Mouse (Mus musculus): ENCODE results near the gene Rgs9. TPM values are rescaled to one million over a fixed set of nuclear protein-coding genes. Genes with fewer than 3 reads are reported as not detected.
A peak's percentile ranks its signal among the peaks of the same experiment; 100 is the strongest.
"Not testable (repeated sequence)": the region's sequence is repeated elsewhere in the genome, so short reads cannot be mapped to it uniquely, and the experiment has no call there.

The Rgs9 gene
- total RNA-seq (2014; fragmentation: Nextera tagmentation) (0.24 TPM in 1 of 2 replicates, not detected in the other), total RNA-seq (2017) (not detected in 2 replicates)

DNA sequence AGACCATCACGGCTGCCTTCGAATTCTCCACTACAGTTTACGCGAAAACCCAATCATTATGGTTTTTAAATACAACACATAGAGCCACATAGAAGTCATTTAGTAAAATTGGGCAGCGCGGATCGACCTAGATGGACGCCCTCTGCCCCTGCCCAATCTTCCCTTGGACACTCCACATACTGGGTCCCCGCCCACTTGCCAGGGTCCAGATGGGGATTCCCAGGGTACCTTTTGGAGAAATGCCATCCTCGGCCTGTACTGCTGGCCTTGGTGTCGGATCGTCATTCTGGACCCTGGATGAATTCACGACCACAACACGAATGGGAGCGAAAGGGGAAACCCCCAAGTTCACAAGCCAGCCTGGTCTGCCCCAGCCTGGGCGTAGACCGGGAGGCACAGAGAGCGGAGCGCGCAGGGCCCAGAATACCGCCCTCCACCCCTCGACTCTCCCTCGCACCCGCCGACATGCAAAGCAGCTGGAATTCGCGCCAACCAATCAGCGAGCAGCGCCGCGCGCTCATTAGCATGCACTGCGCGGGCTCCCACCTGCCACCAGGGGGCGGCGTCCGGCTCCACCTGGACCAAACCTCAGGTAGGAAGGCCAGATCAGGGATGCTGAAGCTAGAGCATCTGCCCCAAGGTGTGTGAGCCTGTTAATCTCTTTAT is at the start of gene Rgs9:
Gene Rgs9, minus strand, starts transcription at position 420 of the 666 bp plus-strand sequence.
- peak; percentile 99 for ATAC-seq (replicated peaks; ENCODE audit: low FRiP score, low TSS enrichment, poor library complexity, severe bottlenecking)

GRCm38 (mm10) chr11:109347242-109347959 is 49.5 kb upstream of the Rgs9 start:
- peak; percentile 80 for ATAC-seq (replicated peaks; ENCODE audit: low FRiP score, low TSS enrichment, poor library complexity, severe bottlenecking)

DNA sequence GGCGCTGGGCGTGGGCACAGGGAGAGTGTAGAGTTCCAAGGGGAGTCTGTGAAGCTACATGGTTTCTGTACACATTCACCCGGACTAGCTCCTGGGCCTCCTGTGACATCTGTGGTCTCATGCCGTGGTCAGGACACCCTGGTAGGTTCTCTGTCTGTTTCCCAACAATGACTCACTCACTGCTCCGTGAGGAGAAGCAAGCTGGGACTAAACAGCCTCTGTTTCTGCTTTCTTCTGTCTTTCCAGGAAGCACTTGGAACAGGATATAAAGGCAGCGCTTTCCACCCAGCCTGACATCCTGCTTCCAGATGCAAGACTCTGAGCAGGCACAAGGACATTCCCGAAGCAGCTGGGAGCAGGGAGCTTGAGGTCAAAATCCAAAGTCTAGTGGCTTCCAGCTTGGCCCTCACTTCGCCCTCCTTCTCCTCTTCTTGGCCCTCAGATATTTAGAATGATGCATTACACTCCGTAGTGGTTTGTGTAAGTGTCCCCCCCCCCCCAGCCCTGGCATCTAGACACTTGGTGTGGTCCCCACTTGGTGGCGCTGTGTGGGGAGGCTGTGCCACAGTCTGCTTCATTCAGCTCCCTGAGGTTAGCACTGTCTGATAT is 46.2 kb upstream of the Rgs9 start:
- ATAC-seq (replicated peaks; ENCODE audit: low FRiP score, low TSS enrichment, poor library complexity, severe bottlenecking): no peak

DNA sequence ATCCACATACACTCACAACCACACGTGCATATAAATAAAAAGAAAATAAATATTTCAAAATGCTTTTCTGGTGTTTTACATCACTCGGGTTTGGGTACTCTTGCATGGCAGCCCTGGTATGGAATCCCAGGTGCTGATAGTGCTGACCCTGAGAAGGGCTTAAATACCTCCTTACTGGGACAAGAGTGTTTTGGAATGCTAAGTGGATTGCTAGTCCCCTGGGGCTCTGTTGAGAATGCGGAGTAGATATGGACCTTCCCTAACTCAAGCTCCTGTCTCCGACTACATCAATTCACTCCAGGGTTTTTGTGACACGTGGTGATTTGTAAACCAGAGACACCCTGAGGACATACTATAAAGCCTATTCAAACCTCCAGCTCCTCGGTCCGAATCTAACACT is 45.6 kb upstream of the Rgs9 start:
- no peak for ATAC-seq (replicated peaks; ENCODE audit: low FRiP score, low TSS enrichment, poor library complexity, severe bottlenecking)

DNA sequence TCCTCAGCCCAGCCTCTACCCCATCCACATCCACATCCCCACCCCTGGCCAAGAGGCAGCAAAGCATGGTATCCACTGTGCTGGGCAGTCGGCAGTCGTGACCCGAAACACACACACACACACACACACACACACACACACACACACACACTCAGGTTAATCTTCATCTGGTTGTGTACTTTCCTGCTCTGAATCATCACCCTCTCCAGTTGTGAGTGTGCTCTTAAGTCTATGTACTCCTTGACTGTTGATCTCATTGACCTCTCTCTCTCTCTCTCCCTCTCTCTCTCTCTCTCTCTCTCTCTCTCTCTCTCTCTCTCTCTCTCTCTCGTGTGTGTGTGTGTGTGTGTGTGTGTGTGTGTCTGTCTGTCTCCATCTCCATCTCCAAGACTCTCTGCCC is 44.7 kb upstream of the Rgs9 start:
- ATAC-seq (replicated peaks; ENCODE audit: low FRiP score, low TSS enrichment, poor library complexity, severe bottlenecking): not testable (repeated sequence)

GRCm38 (mm10) chr11:109340541-109340940 is 42.6 kb upstream of the Rgs9 start:
- ATAC-seq (replicated peaks; ENCODE audit: low FRiP score, low TSS enrichment, poor library complexity, severe bottlenecking): no peak

DNA sequence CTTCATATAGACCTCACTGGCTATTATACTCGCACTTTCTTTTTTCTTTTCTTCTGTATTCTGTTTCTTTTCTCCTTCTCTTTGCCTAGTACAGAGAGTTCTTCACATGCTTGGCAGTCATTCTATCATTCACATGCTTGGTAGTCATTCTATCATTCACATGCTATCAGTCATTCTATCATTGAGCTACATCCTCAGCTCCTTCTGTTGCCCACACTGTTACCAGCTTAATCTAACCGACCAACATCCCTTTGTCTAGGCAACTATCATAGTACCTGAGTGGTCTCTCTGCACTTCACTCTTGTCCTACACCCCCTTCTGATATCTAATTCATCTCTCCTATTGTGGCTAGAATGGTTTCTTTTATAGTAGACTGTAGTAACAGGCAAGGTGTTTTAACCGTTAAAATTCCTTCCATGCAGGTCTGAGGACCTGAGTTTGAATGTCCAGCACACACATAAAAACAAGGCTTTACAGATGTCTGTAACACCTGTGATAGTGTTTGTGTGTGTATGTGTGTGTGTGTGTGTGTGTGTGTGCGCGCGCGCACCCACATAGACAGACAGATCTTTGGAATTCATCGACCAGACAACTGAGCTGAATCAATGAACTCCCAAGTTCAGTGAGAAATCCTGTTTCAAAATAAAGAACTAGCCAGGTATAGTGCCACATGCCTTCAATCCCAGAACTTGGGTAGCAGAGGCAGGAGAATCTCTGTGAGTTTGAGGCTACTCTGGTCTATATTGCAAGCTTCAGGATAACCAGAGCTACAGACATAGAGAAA is 41.4 kb upstream of the Rgs9 start:
- no peak for ATAC-seq (replicated peaks; ENCODE audit: low FRiP score, low TSS enrichment, poor library complexity, severe bottlenecking)

- no peak for ATAC-seq (replicated peaks; ENCODE audit: low FRiP score, low TSS enrichment, poor library complexity, severe bottlenecking)
These were observed 38.0 kb upstream of the Rgs9 start for GRCm38 (mm10) chr11:109335890-109336289.

- no peak for ATAC-seq (replicated peaks; ENCODE audit: low FRiP score, low TSS enrichment, poor library complexity, severe bottlenecking)
These were observed 36.8 kb upstream of the Rgs9 start for GRCm38 (mm10) chr11:109334773-109335172.

DNA sequence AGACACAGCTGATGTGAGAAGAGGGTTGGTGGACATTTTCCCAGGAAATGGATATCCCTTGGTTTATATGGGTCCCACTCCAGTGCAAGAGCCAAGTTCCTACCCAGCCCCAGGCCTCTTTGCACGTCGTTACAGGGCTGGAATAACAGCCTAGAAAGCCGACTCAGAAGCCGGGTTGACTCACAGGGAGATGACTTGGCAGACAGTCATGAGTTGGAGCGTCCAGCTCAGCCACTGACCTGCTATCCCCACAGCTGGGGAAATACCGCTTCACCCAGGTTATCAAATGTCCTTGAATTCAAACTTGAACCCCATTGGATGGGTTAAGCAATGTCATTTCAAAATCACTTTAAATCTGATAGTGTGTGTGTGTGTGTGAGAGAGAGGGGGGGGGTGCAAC is 34.8 kb upstream of the Rgs9 start:
- ATAC-seq (replicated peaks; ENCODE audit: low FRiP score, low TSS enrichment, poor library complexity, severe bottlenecking): no peak

- ATAC-seq (replicated peaks; ENCODE audit: low FRiP score, low TSS enrichment, poor library complexity, severe bottlenecking): peak; percentile 96
These were observed 33.5 kb upstream of the Rgs9 start for GRCm38 (mm10) chr11:109331424-109331824.

DNA sequence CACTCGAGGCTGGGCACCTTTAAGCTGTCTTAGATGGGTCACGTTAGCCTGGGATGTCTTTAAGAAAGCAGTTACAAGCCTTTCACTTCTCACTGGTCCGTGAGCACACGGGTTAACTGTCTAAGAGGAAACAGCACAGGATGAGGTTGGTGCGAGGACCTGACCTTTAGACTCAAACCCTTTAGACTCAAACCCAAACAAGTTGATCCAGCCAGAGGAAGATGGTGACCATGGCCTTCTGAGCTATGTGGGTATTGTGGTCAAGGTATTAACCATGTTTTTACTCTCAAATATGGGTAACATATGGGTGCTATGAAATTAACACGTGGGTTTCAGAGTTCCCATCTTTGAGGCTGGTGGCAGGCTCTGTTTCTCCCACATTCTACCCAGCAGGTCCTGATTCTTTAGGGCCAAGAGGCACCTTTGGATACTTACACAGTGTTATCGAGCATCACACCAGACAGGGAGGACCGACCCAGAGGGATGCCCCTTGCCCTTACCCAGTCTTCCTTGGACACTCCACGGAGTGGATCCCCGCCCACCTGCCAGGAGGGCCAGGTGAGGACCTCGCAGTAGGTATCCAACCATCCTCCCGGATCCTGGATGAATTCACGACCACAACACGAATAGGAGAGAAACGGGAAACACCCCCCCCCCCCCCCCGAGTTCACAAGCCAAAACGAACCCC is 32.9 kb upstream of the Rgs9 start:
- ATAC-seq (replicated peaks; ENCODE audit: low FRiP score, low TSS enrichment, poor library complexity, severe bottlenecking): 0 out of 2 replicates have a peak, but pooled peaks have one; percentile 10

GRCm38 (mm10) chr11:109329331-109329730 is 31.4 kb upstream of the Rgs9 start:
- ATAC-seq (replicated peaks; ENCODE audit: low FRiP score, low TSS enrichment, poor library complexity, severe bottlenecking): no peak

GRCm38 (mm10) chr11:109327952-109328351 is 30.0 kb upstream of the Rgs9 start:
- ATAC-seq (replicated peaks; ENCODE audit: low FRiP score, low TSS enrichment, poor library complexity, severe bottlenecking): no peak

DNA sequence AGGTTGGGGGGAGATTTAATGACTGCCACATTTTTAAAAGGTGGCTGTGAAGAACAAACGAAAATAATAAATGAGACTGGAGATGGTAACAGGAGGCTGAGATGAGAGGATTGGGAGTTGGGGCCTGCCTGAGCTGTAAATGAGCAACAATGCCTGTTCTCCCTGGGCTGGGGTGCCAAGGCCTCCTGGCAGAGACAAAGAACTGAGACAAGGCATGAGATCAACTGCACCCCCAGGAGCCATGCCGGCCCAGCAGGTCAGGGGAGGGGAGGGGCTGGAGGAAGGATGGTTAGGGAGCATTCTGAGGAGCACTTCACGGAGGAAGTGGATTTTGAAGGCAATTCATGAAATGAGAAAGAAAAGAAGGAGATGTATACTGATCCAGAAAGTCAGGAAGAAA is 29.5 kb upstream of the Rgs9 start:
- no peak for ATAC-seq (replicated peaks; ENCODE audit: low FRiP score, low TSS enrichment, poor library complexity, severe bottlenecking)

- no peak for ATAC-seq (replicated peaks; ENCODE audit: low FRiP score, low TSS enrichment, poor library complexity, severe bottlenecking)
These were observed 28.3 kb upstream of the Rgs9 start for GRCm38 (mm10) chr11:109326270-109326669.

- no peak for ATAC-seq (replicated peaks; ENCODE audit: low FRiP score, low TSS enrichment, poor library complexity, severe bottlenecking)
These were observed 22.5 kb upstream of the Rgs9 start for GRCm38 (mm10) chr11:109320361-109320933.

DNA sequence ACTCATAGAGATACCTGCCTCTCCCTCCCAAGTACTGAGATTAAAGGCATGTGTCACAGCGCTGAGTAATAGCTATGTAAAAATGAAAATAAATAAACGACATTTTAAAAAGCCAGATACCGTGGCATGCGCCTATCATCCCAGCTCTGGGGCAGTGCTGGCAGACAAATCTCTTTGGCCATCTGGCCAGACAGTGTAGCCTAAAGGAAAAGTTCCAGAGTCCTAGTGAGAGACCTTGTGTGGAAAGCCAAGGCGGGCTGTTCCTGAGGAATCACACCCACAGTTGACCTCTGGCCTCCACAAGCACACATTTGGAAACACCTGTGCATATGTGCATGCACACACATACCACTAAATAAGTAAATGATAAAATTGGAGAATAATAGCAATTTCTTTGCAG is 22.0 kb upstream of the Rgs9 start:
- no peak for ATAC-seq (replicated peaks; ENCODE audit: low FRiP score, low TSS enrichment, poor library complexity, severe bottlenecking)

DNA sequence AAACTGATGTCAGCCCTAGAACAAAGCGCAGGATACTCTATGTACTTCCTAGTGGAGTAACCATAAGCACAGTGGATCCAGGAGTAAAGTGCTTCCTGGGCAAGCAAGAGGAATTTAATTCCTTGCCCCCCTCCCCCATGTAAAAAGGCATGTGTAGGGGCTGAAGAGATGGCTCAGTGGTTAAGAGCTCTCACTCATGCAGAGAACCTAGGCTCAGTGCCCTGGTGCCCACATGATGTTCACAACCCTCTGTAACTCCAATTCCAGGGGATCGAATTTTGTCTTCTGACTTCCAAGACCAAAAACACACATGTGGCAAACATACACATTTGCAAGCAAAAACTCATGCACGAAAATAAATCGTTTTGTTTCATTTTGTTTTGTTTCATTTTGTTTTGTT is 21.5 kb upstream of the Rgs9 start:
- ATAC-seq (replicated peaks; ENCODE audit: low FRiP score, low TSS enrichment, poor library complexity, severe bottlenecking): no peak
